20 mouse cellular contexts compared by ENCODE assay signal in the genomic region with DNA sequence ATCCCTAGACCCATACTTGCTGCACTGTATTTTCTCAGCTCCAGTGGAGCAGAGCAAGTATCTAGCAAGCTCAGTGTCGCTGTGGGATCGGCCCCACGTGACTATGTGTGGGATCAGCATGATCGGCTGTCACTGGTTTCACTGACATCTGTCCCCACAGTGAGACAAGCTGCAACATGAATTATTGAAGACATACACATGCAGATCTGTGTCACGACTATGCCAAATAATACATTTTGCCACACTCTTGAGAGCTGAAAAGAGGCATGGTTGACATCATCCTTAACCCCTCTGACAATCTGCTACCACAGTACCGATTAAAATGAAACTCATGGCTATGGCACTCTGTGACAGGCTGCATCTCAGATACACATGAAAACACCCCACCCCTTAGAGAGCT. TPM values are rescaled to one million over a fixed set of nuclear protein-coding genes. Genes with fewer than 3 reads are reported as not detected.
DNase-seq lines count a peak whose midpoint lies in the region; ATAC-seq lines count a peak whose summit lies in the region.
"Had no signal": no experiment of that assay in that cellular context is flagged by ENCODE, and none has a peak within 500 bp of the region (broad histone marks: within the 10 kb centered on the region; RNA-seq: fewer than 3 reads in every experiment).

No protein-coding gene starts in this region.

- no peaks in the 10 kb centered on the region for H3K27me3 ChIP-seq in hindbrain, embryonic 11.5 days (ENCODE audit: control insufficient read depth, insufficient read depth, low read length)
- H3K27me3 ChIP-seq in hindbrain, embryonic 10.5 days (ENCODE audit: insufficient read depth, poor library complexity, severe bottlenecking) = no peaks in the 10 kb centered on the region
- H3K27me3 ChIP-seq in forebrain, embryonic 14.5 days (replicated peaks; ENCODE audit: control insufficient read depth, insufficient read depth, low read length) = no peaks in the 10 kb centered on the region
- H3K27me3 ChIP-seq in neural tube, embryonic 15.5 days (replicated peaks) = no peaks in the 10 kb centered on the region

- no peak overlapping the region for H3K9ac ChIP-seq in hindbrain, embryonic 11.5 days (ENCODE audit: low read depth, low read length)
- H3K9ac ChIP-seq in forebrain, embryonic 14.5 days (ENCODE audit: low read length) = no peak overlapping the region
- H3K9ac ChIP-seq in neural tube, embryonic 15.5 days (replicated peaks) = no peak overlapping the region

- 82% methylated on average over 6 of the region's 6 CpGs for WGBS in hindbrain, embryonic 11.5 days
- WGBS in hindbrain, embryonic 10.5 days = 77% methylated on average over 6 of the region's 6 CpGs
- WGBS in forebrain, embryonic 14.5 days = 50% methylated on average over 6 of the region's 6 CpGs
- WGBS in neural tube, embryonic 15.5 days = 51% methylated on average over 6 of the region's 6 CpGs

- no peaks in the 10 kb centered on the region for H3K9me3 ChIP-seq in hindbrain, embryonic 11.5 days (ENCODE audit: control insufficient read depth, low read length)
- no peaks in the 10 kb centered on the region for H3K9me3 ChIP-seq in hindbrain, embryonic 10.5 days
- H3K9me3 ChIP-seq in forebrain, embryonic 14.5 days (replicated peaks; ENCODE audit: control insufficient read depth, low read length) = no peaks in the 10 kb centered on the region
- no peaks in the 10 kb centered on the region for H3K9me3 ChIP-seq in neural tube, embryonic 15.5 days (replicated peaks)

- H3K4me1 ChIP-seq in hindbrain, embryonic 11.5 days (replicated peaks; ENCODE audit: control insufficient read depth, insufficient read depth, low read length) = no peaks in the 10 kb centered on the region
- H3K4me1 ChIP-seq in hindbrain, embryonic 10.5 days (replicated peaks) = no peaks in the 10 kb centered on the region
- H3K4me1 ChIP-seq in forebrain, embryonic 14.5 days (ENCODE audit: control insufficient read depth, insufficient read depth, low read length) = 0 out of 2 replicates have a peak, but pooled peaks cover 3% of the 10 kb centered on the region
- H3K4me1 ChIP-seq in neural tube, embryonic 15.5 days = 0 out of 2 replicates have a peak, but pooled peaks cover 3% of the 10 kb centered on the region

- no peak for DNase-seq in hindbrain, embryonic 11.5 days (ENCODE audit: low spot score)
- no peak for DNase-seq in hindbrain, embryonic 10.5 days (ENCODE audit: low spot score)
- DNase-seq in forebrain, embryonic 14.5 days (ENCODE audit: low spot score) = peak; percentile 89
- peak; percentile 59 to 66 for DNase-seq in layer of hippocampus, adult 8-10 months (ENCODE audit: low spot score in 2 of 2)
- DNase-seq in kidney, adult 9 months = no peak
- DNase-seq in spleen, postnatal 10 days (ENCODE audit: low spot score in 2 of 2) = no peak
- DNase-seq in right cerebral cortex, adult 18-20 months = no peak
- DNase-seq: adrenal gland, postnatal 36 days; gastrocnemius, postnatal 36 days; lung, postnatal 4 days; thymus, adult 18-20 months had no signal

- ATAC-seq in hindbrain, embryonic 11.5 days (ENCODE audit: low FRiP score) = peak; percentile 47; the same call in 1 of the 2 replicates
- ATAC-seq in forebrain, embryonic 14.5 days = peak; percentile 89
- ATAC-seq in neural tube, embryonic 15.5 days (ENCODE audit: low FRiP score) = peak; percentile 61
- ATAC-seq: CD4-positive, CD25-positive, alpha-beta regulatory T cell, adult 4 months; intestine, postnatal 0 days; Patski had no signal

- H3K36me3 ChIP-seq in hindbrain, embryonic 11.5 days (ENCODE audit: control insufficient read depth, insufficient read depth, low read length) = no peaks in the 10 kb centered on the region
- no peaks in the 10 kb centered on the region for H3K36me3 ChIP-seq in hindbrain, embryonic 10.5 days
- H3K36me3 ChIP-seq in forebrain, embryonic 14.5 days (ENCODE audit: control insufficient read depth, insufficient read depth, low read length) = no peaks in the 10 kb centered on the region
- no peaks in the 10 kb centered on the region for H3K36me3 ChIP-seq in neural tube, embryonic 15.5 days

- no peak overlapping the region for H3K27ac ChIP-seq in hindbrain, embryonic 11.5 days (ENCODE audit: low read depth, low read length)
- no peak overlapping the region for H3K27ac ChIP-seq in hindbrain, embryonic 10.5 days
- no peak overlapping the region for H3K27ac ChIP-seq in forebrain, embryonic 14.5 days (ENCODE audit: low read depth, low read length)
- H3K27ac ChIP-seq in neural tube, embryonic 15.5 days (replicated peaks) = no peak overlapping the region

- no peak overlapping the region for H3K4me3 ChIP-seq in hindbrain, embryonic 11.5 days (ENCODE audit: low read depth, low read length)
- H3K4me3 ChIP-seq in hindbrain, embryonic 10.5 days = no peak overlapping the region
- no peak overlapping the region for H3K4me3 ChIP-seq in forebrain, embryonic 14.5 days (ENCODE audit: low read depth, low read length)
- no peak overlapping the region for H3K4me3 ChIP-seq in neural tube, embryonic 15.5 days (replicated peaks)

- H3K4me2 ChIP-seq in hindbrain, embryonic 11.5 days (replicated peaks; ENCODE audit: low read depth, low read length) = no peak overlapping the region
- no peak overlapping the region for H3K4me2 ChIP-seq in forebrain, embryonic 14.5 days (ENCODE audit: low read length)
- H3K4me2 ChIP-seq in neural tube, embryonic 15.5 days = no peak overlapping the region

RNA-seq across cellular contexts. Expression of gene Naa11, which starts 23.7 kb away (rescaled TPM):
- not detected in 2 replicates for polyA plus RNA-seq in hindbrain, embryonic 11.5 days (2014; fragmentation: Nextera tagmentation; extraction: Ambion mirVana)
- not detected in 2 replicates for polyA plus RNA-seq in hindbrain, embryonic 10.5 days (2016; fragmentation: Nextera tagmentation; extraction: Ambion mirVana)
- 0.08 TPM in 1 of 2 replicates, not detected in the other for polyA plus RNA-seq in forebrain, embryonic 14.5 days (2014; fragmentation: Nextera tagmentation; extraction: Ambion mirVana)
- not detected for total RNA-seq in layer of hippocampus, adult 8-10 months (2022)
- not detected in 2 replicates for polyA plus RNA-seq in neural tube, embryonic 15.5 days (2015; fragmentation: Nextera tagmentation; extraction: Ambion mirVana)
- total RNA-seq: adrenal gland, postnatal 36 days; common myeloid progenitor, adult 5-6 weeks; gastrocnemius, postnatal 36 days; left cerebral cortex, adult 18-20 months; liver, adult 2 months had no signal
- polyA plus RNA-seq: CD4-positive, CD25-positive, alpha-beta regulatory T cell, adult 4 months; liver, adult 2 months; neural tube, embryonic 11.5 days; Patski had no signal

RNA-seq across cellular contexts. Expression of gene Gk2, which starts 41.0 kb away (rescaled TPM):
- polyA plus RNA-seq in hindbrain, embryonic 11.5 days (2014; fragmentation: Nextera tagmentation; extraction: Ambion mirVana) = not detected in 2 replicates
- not detected in 2 replicates for polyA plus RNA-seq in hindbrain, embryonic 10.5 days (2016; fragmentation: Nextera tagmentation; extraction: Ambion mirVana)
- not detected in 2 replicates for polyA plus RNA-seq in forebrain, embryonic 14.5 days (2014; fragmentation: Nextera tagmentation; extraction: Ambion mirVana)
- total RNA-seq in layer of hippocampus, adult 8-10 months (2022) = not detected
- not detected in 2 replicates for polyA plus RNA-seq in neural tube, embryonic 15.5 days (2015; fragmentation: Nextera tagmentation; extraction: Ambion mirVana)
- total RNA-seq: adrenal gland, postnatal 36 days; common myeloid progenitor, adult 5-6 weeks; gastrocnemius, postnatal 36 days; left cerebral cortex, adult 18-20 months; liver, adult 2 months had no signal
- polyA plus RNA-seq: heart, embryonic 16.5 days; intestine, postnatal 0 days; liver, adult 2 months; neural tube, embryonic 11.5 days; Patski had no signal

Comparison
In these comparisons a context has a peak if more than half of its experiments do, and no peak if none do; other contexts are left out.
1. DNase-seq: peak in forebrain, embryonic 14.5 days (single experiment) and layer of hippocampus, adult 8-10 months (2 of 2); none in hindbrain, embryonic 11.5 days (single experiment), hindbrain, embryonic 10.5 days (single experiment), kidney, adult 9 months (single experiment), spleen, postnatal 10 days (0 of 2) and right cerebral cortex, adult 18-20 months (single experiment).
2. Peak in every context shown above with its lines, with median percentiles within 50 percentile points of each other: ATAC-seq.